Mouse (Mus musculus) ES-Bruce4 (cell line): ENCODE results near the gene Vars2.

Source experiments
- CTCF ChIP-seq: IDR thresholded peaks from one replicate; pipeline ENCODE4 v1.8.1; 2011; ENCODE audit warnings: low read depth, low read length
- POLR2A ChIP-seq: IDR thresholded peaks from one replicate; pipeline ENCODE4 v1.8.1; 2011; ENCODE audit warnings: low read length; ENCODE audit not compliant: insufficient read depth

GRCm38 (mm10) chr17:35704621-35705464 is 37.5 kb upstream of the Vars2 start, which contains the start of gene Ddr1:
- no peak for TF ChIP-seq CTCF
- no peak for TF ChIP-seq POLR2A
